Mouse (Mus musculus): Measurements from ENCODE around the gene Dnal1. TPM values are rescaled to one million over a fixed set of nuclear protein-coding genes. Genes with fewer than 3 reads are reported as not detected.
A peak's percentile ranks its signal among the peaks of the same experiment; 100 is the strongest.

Gene Dnal1
- polyA plus RNA-seq, 1 experiment from 2014 or later, result 4.9 TPM

DNA sequence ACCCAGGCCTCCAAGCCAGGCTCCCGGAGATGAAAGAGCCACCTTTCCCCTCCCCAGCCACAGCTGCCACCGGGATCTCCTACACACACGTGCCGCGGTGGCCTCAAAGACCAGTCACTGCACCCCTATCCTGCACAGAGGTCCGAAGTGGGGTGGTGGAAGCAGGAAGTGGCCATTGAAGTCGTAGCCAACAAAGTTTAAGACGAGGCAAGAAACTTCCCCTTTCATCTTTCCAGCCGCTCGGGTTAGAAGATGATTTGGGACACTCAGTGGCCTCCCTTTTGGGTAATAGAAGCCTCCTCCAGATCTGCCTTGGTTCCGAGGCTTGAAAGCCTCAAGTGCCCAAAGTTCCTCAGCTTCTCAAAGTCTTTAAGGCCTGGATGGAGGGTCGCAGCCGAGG, 78.1 kb downstream of the Dnal1 start:
- H3K27ac ChIP-seq (replicated peaks), result peak overlapping the region; percentile 97
- H3K9ac ChIP-seq, result peak overlapping the region; percentile 95
- 2% methylated on average over 13 of the region's 13 CpGs for WGBS

GRCm38 (mm10) chr12:84192741-84193641, 78.8 kb downstream of the Dnal1 start:
- H3K27ac ChIP-seq (replicated peaks), result peak overlapping the region; percentile 97
- H3K9me3 ChIP-seq, result no peaks in the 10 kb centered on the region
- H3K27me3 ChIP-seq, result no peaks in the 10 kb centered on the region
- peak overlapping the region; percentile 95 for H3K9ac ChIP-seq
- peak overlapping the region; percentile 70 for H3K4me2 ChIP-seq
- peak; percentile 70 for ATAC-seq (ENCODE audit: low read depth)
- H3K4me1 ChIP-seq (replicated peaks), result peaks cover 85% of the 10 kb centered on the region
- H3K36me3 ChIP-seq, result no peaks in the 10 kb centered on the region
- under 1% methylated on average over 92 of the region's 102 CpGs for WGBS
- H3K4me3 ChIP-seq, result peak overlapping the region; percentile 84

More for the DNA sequence above, 78.1 kb downstream of the Dnal1 start:
- H3K4me2 ChIP-seq, result peak overlapping the region; percentile 70
- no peaks in the 10 kb centered on the region for H3K9me3 ChIP-seq
- H3K36me3 ChIP-seq, result no peaks in the 10 kb centered on the region
- ATAC-seq (ENCODE audit: low read depth), result no peak
- H3K27me3 ChIP-seq, result no peaks in the 10 kb centered on the region
- H3K4me3 ChIP-seq, result peak overlapping the region; percentile 84
- H3K4me1 ChIP-seq (replicated peaks), result peaks cover 87% of the 10 kb centered on the region

DNA sequence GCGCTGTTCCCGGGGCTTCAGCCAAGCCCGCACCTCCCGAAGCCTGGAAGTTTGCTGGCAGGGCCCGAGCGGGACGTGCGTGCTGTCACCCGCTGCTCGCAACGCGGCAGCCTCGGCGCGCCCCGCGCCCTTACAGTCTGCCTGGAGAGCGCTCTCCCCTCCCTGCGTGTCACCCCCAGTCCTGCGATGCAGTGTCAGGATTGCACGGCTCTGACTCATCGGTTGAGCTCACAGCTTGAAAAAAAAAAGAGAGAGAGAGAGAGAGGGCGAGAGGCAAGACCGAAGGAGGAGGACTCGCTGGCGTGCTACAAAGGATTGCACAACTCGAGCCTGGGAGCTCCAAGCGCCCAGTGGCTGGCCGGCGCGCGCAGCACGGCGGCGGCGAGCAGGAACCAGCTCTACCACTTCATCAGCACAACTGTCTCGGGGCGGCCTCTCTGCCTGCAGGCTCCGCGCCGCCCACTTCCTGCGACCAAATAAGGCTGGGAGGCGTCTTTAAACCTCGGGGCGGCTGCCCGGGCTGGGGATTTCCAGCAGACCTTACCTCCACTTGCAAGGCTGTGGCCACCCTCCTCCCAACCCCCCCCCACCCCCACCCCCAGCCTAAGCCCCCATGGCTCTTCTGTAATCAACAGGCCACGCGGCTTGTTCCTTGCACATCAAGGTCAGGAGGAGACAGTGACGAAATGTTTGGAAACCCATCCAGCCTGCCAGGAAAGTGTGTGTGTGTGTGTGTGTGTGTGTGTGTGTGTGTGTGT, 79.7 kb downstream of the Dnal1 start:
- H3K9me3 ChIP-seq, result no peaks in the 10 kb centered on the region
- peak overlapping the region; percentile 95 for H3K9ac ChIP-seq
- peak overlapping the region; percentile 70 for H3K4me2 ChIP-seq
- H3K27ac ChIP-seq (replicated peaks), result peak overlapping the region; percentile 97
- H3K4me1 ChIP-seq (replicated peaks), result peaks cover 80% of the 10 kb centered on the region
- H3K36me3 ChIP-seq, result no peaks in the 10 kb centered on the region
- H3K4me3 ChIP-seq, result peak overlapping the region; percentile 84
- WGBS, result under 1% methylated on average over 49 of the region's 49 CpGs
- ATAC-seq (ENCODE audit: low read depth), result peak; percentile 74
- H3K27me3 ChIP-seq, result no peaks in the 10 kb centered on the region

DNA sequence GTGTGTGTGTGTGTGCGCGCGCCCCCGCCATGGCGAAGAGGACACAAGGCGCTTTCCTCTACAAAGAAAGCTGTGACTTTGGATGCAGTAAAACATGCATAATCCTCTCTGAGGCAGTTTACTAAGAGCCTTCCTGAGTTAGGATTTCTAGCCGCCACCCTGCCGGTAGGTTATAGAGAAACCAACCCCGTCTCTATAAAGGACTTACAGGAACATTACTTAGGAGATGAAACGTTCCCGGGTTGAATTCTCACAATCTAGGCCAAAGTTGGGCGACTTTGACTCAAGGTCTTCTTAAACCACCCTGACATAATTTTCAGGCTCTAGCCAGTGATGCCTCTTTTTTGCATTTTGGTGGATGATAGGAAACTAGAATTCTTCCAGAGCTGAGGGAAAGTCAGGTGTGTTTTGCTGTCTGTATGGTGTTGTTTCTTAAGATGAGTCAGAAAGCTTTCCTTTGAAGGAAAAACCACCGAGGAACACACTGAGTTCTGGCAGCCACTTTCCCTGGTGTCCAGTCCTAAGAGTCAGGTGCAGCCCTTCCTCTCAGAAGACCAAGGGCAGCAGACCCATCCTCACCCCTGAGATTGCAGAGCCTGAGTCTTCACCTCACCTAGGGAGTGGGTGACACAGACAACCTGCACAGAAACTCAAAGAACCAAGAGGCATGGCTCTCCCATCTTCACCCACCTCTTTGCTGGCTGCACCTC, 80.4 kb downstream of the Dnal1 start:
- peak overlapping the region; percentile 70 for H3K4me2 ChIP-seq
- H3K4me1 ChIP-seq (replicated peaks), result peaks cover 73% of the 10 kb centered on the region
- no peaks in the 10 kb centered on the region for H3K36me3 ChIP-seq
- peak overlapping the region; percentile 97 for H3K27ac ChIP-seq (replicated peaks)
- H3K9ac ChIP-seq, result peak overlapping the region; percentile 95
- ATAC-seq (ENCODE audit: low read depth), result no peak
- H3K27me3 ChIP-seq, result no peaks in the 10 kb centered on the region
- H3K4me3 ChIP-seq, result peak overlapping the region; percentile 84
- 5% methylated on average over 13 of the region's 13 CpGs for WGBS
- H3K9me3 ChIP-seq, result no peaks in the 10 kb centered on the region

GRCm38 (mm10) chr12:84195195-84195594, 81.0 kb downstream of the Dnal1 start:
- 43% methylated on average over 6 of the region's 6 CpGs for WGBS
- H3K27ac ChIP-seq (replicated peaks), result no peak overlapping the region
- H3K27me3 ChIP-seq, result no peaks in the 10 kb centered on the region
- H3K9me3 ChIP-seq, result no peaks in the 10 kb centered on the region
- no peaks in the 10 kb centered on the region for H3K36me3 ChIP-seq
- H3K4me2 ChIP-seq, result peak overlapping the region; percentile 70
- H3K4me3 ChIP-seq, result no peak overlapping the region
- ATAC-seq (ENCODE audit: low read depth), result no peak
- H3K4me1 ChIP-seq (replicated peaks), result peaks cover 67% of the 10 kb centered on the region
- H3K9ac ChIP-seq, result peak overlapping the region; percentile 1; the same call in 1 of the 2 replicates

Other genes with a start within 250 kb of the Dnal1 start
- 21.6 and 25.7 TPM in 2 replicates for gene Numb, start 192.4 kb upstream of the Dnal1 start, polyA plus RNA-seq (2015; fragmentation: Nextera tagmentation; extraction: Ambion mirVana)
- 11.2 and 12.4 TPM in 2 replicates for gene Riox1, start 163.8 kb upstream of the Dnal1 start, polyA plus RNA-seq (2015; fragmentation: Nextera tagmentation; extraction: Ambion mirVana)
- gene Heatr4, start 129.5 kb upstream of the Dnal1 start, polyA plus RNA-seq (2015; fragmentation: Nextera tagmentation; extraction: Ambion mirVana), result not detected in 2 replicates
- gene Acot2, start 126.5 kb upstream of the Dnal1 start, polyA plus RNA-seq (2015; fragmentation: Nextera tagmentation; extraction: Ambion mirVana), result 15.0 and 17.8 TPM in 2 replicates
- gene Acot1, start 104.9 kb upstream of the Dnal1 start, polyA plus RNA-seq (2015; fragmentation: Nextera tagmentation; extraction: Ambion mirVana), result 86.3 and 101 TPM in 2 replicates
- 0.18 and 0.24 TPM in 2 replicates for gene Acot4, start 76.0 kb upstream of the Dnal1 start, polyA plus RNA-seq (2015; fragmentation: Nextera tagmentation; extraction: Ambion mirVana)
- not detected in 2 replicates for gene Gm49366, start 75.4 kb upstream of the Dnal1 start, polyA plus RNA-seq (2015; fragmentation: Nextera tagmentation; extraction: Ambion mirVana)
- 0.69 and 0.75 TPM in 2 replicates for gene Acot3, start 62.2 kb upstream of the Dnal1 start, polyA plus RNA-seq (2015; fragmentation: Nextera tagmentation; extraction: Ambion mirVana)
- 0.14 and 0.23 TPM in 2 replicates for gene Acot5, start 45.0 kb upstream of the Dnal1 start, polyA plus RNA-seq (2015; fragmentation: Nextera tagmentation; extraction: Ambion mirVana)
- gene Acot6, start 13.7 kb upstream of the Dnal1 start, polyA plus RNA-seq (2015; fragmentation: Nextera tagmentation; extraction: Ambion mirVana), result 0.63 and 1.0 TPM in 2 replicates
- gene Pnma1, start 34.1 kb downstream of the Dnal1 start, polyA plus RNA-seq (2015; fragmentation: Nextera tagmentation; extraction: Ambion mirVana), result 3.1 and 3.7 TPM in 2 replicates
- 4.9 TPM in 2 replicates for gene Elmsan1, start 104.5 kb downstream of the Dnal1 start, polyA plus RNA-seq (2015; fragmentation: Nextera tagmentation; extraction: Ambion mirVana)
- gene Ptgr2, start 170.9 kb downstream of the Dnal1 start, polyA plus RNA-seq (2015; fragmentation: Nextera tagmentation; extraction: Ambion mirVana), result 14.0 and 16.3 TPM in 2 replicates
- gene Zfp410, start 202.5 kb downstream of the Dnal1 start, polyA plus RNA-seq (2015; fragmentation: Nextera tagmentation; extraction: Ambion mirVana), result 82.1 and 83.7 TPM in 2 replicates
- 39.4 and 41.3 TPM in 2 replicates for gene Coq6, start 247.3 kb downstream of the Dnal1 start, polyA plus RNA-seq (2015; fragmentation: Nextera tagmentation; extraction: Ambion mirVana)
- 14.2 and 17.6 TPM in 2 replicates for gene Fam161b, start 247.5 kb downstream of the Dnal1 start, polyA plus RNA-seq (2015; fragmentation: Nextera tagmentation; extraction: Ambion mirVana)